Mouse (Mus musculus): ENCODE data around the gene Itgb3. TPM values are rescaled to one million over a fixed set of nuclear protein-coding genes. Genes with fewer than 3 reads are reported as not detected.

Gene Itgb3
- total RNA-seq, 2 experiments from 2014 or later: 4.8 to 4.9 TPM

GRCm38 (mm10) chr11:104646611-104647010 lies 38.8 kb downstream of the Itgb3 start:
- no peak for DNase-seq
- intact Hi-C loops (cut with DNase I): no loop called here

- DNase-seq: no peak
- intact Hi-C loops (cut with DNase I): no loop called here
These were observed 39.5 kb downstream of the Itgb3 start for GRCm38 (mm10) chr11:104647188-104647867.

GRCm38 (mm10) chr11:104648571-104648970 lies 40.8 kb downstream of the Itgb3 start:
- intact Hi-C loops (cut with DNase I): no loop called here
- DNase-seq: peak in 1 of 2 experiments; percentile 53

- intact Hi-C loops (cut with DNase I): no loop called here
- DNase-seq: no peak
These were observed 52.8 kb downstream of the Itgb3 start for GRCm38 (mm10) chr11:104660599-104660998.

GRCm38 (mm10) chr11:104661106-104661505 lies 53.3 kb downstream of the Itgb3 start:
- no peak for DNase-seq
- intact Hi-C loops (cut with DNase I): no loop called here

- intact Hi-C loops (cut with DNase I): no loop called here
- no peak for DNase-seq
These were observed 53.9 kb downstream of the Itgb3 start for GRCm38 (mm10) chr11:104661531-104662205.

- intact Hi-C loops (cut with DNase I): no loop called here
- DNase-seq: no peak
These were observed 54.8 kb downstream of the Itgb3 start for GRCm38 (mm10) chr11:104662573-104662972.

- DNase-seq: no peak
- intact Hi-C loops (cut with DNase I): no loop called here
These were observed 55.6 kb downstream of the Itgb3 start for GRCm38 (mm10) chr11:104663241-104663877.

- intact Hi-C loops (cut with DNase I): no loop called here
- DNase-seq: no peak
These were observed 56.1 kb downstream of the Itgb3 start for GRCm38 (mm10) chr11:104663878-104664261.

- intact Hi-C loops (cut with DNase I): no loop called here
- no peak for DNase-seq
These were observed 56.6 kb downstream of the Itgb3 start for GRCm38 (mm10) chr11:104664441-104664840.

- intact Hi-C loops (cut with DNase I): no loop called here
- DNase-seq: no peak
These were observed 59.6 kb downstream of the Itgb3 start for GRCm38 (mm10) chr11:104667399-104667798.

- intact Hi-C loops (cut with DNase I): no loop called here
- no peak for DNase-seq
These were observed 65.6 kb downstream of the Itgb3 start for GRCm38 (mm10) chr11:104673412-104673811.

GRCm38 (mm10) chr11:104674768-104675167 lies 67.0 kb downstream of the Itgb3 start:
- no peak for DNase-seq
- intact Hi-C loops (cut with DNase I): no loop called here

GRCm38 (mm10) chr11:104685548-104685947 lies 77.7 kb downstream of the Itgb3 start, which contains the start of gene Gm11639:
TSS of gene Gm11639 (plus strand) at chr11:104685707.
- intact Hi-C loops (cut with DNase I): no loop called here
- DNase-seq: peak in 1 of 2 experiments; percentile 8

GRCm38 (mm10) chr11:104693235-104693634 lies 85.4 kb downstream of the Itgb3 start:
- intact Hi-C loops (cut with DNase I): no loop called here
- DNase-seq: no peak

GRCm38 (mm10) chr11:104704097-104704496 lies 96.3 kb downstream of the Itgb3 start:
- intact Hi-C loops (cut with DNase I): no loop called here
- DNase-seq: no peak

- intact Hi-C loops (cut with DNase I): no loop called here
- no peak for DNase-seq
These were observed 99.3 kb downstream of the Itgb3 start for GRCm38 (mm10) chr11:104707084-104707483.

Other genes with a start within 250 kb of the Itgb3 start
- gene Kansl1, start 139.1 kb upstream of the Itgb3 start, total RNA-seq (2021): 10 to 100 TPM; 31.6 to 32.3 TPM
- 10 to 100 TPM; 23.2 to 26.5 TPM for gene Cdc27, start 57.4 kb upstream of the Itgb3 start, total RNA-seq (2021)
- gene Myl4, start 57.3 kb upstream of the Itgb3 start, total RNA-seq (2021): 100 to 1,000 TPM; 280 to 698 TPM
- gene Gm11639, start 77.7 kb downstream of the Itgb3 start, total RNA-seq (2021): under 1 TPM; 0.02 to 0.05 TPM